Mouse (Mus musculus): Measurements from ENCODE around the gene Clgn.

DNA sequence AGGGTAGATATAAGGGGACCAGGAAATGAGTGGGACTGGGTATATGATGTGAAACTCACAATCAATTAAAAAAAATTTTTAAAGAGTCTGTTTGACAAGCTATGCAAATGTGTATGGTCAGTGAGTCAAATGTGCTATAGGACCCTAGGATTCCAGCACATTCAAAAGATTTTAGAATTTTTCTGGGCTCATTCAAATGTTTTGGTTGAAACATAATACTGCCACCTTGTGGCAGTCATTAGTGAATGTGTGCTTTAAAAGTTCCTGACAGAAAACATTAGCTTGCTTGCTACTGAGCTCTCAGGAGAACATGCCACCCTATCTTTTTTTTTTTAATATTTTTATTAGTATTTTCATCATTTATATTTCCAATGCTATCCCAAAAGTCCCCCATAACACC lies 47.0 kb upstream of the Clgn start:
- no peak for TF ChIP-seq CTCF (IDR thresholded peaks at IDR 0.05; ENCODE audit: extremely low read depth, insufficient read depth, insufficient read length, insufficient replicate concordance)
- TF ChIP-seq POLR2A (IDR thresholded peaks at IDR 0.05; ENCODE audit: low read depth, low read length), result no peak

Data from spleen, adult 2 months (tissue).